Mouse (Mus musculus): ENCODE measurements around the gene Gm45062.
"Not testable (repeated sequence)": the region's sequence is repeated elsewhere in the genome, so short reads cannot be mapped to it uniquely, and the experiment has no call there.

Gene Gm45062

GRCm38 (mm10) chr6:8511447-8511846 is 252.2 kb downstream of the Gm45062 start:
- DNase-seq = no peak

GRCm38 (mm10) chr6:8512416-8512815 is 253.2 kb downstream of the Gm45062 start:
- peak; percentile 21 to 46 for DNase-seq

GRCm38 (mm10) chr6:8519687-8520086 is 260.4 kb downstream of the Gm45062 start:
- no peak for DNase-seq

- no peak for DNase-seq
Observed at GRCm38 (mm10) chr6:8521231-8521630, 262.0 kb downstream of the Gm45062 start.

GRCm38 (mm10) chr6:8524717-8525116 is 265.5 kb downstream of the Gm45062 start:
- no peak for DNase-seq

- DNase-seq = no peak
Observed at GRCm38 (mm10) chr6:8531104-8531894, 272.0 kb downstream of the Gm45062 start.

- DNase-seq = no peak
Observed at GRCm38 (mm10) chr6:8536944-8537343, 277.7 kb downstream of the Gm45062 start.

- not testable (repeated sequence) for DNase-seq
Observed at GRCm38 (mm10) chr6:8541531-8541930, 282.3 kb downstream of the Gm45062 start.

GRCm38 (mm10) chr6:8544822-8545221 is 285.6 kb downstream of the Gm45062 start:
- no peak for DNase-seq

GRCm38 (mm10) chr6:8545780-8546179 is 286.5 kb downstream of the Gm45062 start:
- DNase-seq = no peak

- DNase-seq = no peak
Observed at GRCm38 (mm10) chr6:8551155-8551554, 291.9 kb downstream of the Gm45062 start.

GRCm38 (mm10) chr6:8556849-8557571 is 297.8 kb downstream of the Gm45062 start:
- no peak for DNase-seq

- no peak for DNase-seq
Observed at GRCm38 (mm10) chr6:8560682-8561081, 301.4 kb downstream of the Gm45062 start.

GRCm38 (mm10) chr6:8582377-8582776 is 323.1 kb downstream of the Gm45062 start:
- no peak for DNase-seq

- DNase-seq = no peak
Observed at GRCm38 (mm10) chr6:8583892-8584291, 324.6 kb downstream of the Gm45062 start.

GRCm38 (mm10) chr6:8591665-8592064 is 332.4 kb downstream of the Gm45062 start:
- no peak for DNase-seq

GRCm38 (mm10) chr6:8617369-8617768 is 358.1 kb downstream of the Gm45062 start:
- no peak for DNase-seq

- no peak for DNase-seq
Observed at GRCm38 (mm10) chr6:8619582-8620350, 360.5 kb downstream of the Gm45062 start.

GRCm38 (mm10) chr6:8623045-8623444 is 363.8 kb downstream of the Gm45062 start:
- no peak for DNase-seq

GRCm38 (mm10) chr6:8628226-8628625 is 369.0 kb downstream of the Gm45062 start:
- no peak for DNase-seq

GRCm38 (mm10) chr6:8628715-8629267 is 369.5 kb downstream of the Gm45062 start:
- DNase-seq = no peak

- DNase-seq = no peak
Observed at GRCm38 (mm10) chr6:8630531-8630930, 371.3 kb downstream of the Gm45062 start.

- DNase-seq = no peak
Observed at GRCm38 (mm10) chr6:8631362-8631761, 372.1 kb downstream of the Gm45062 start.
